Mouse (Mus musculus) Patski (cell line): Measurements from ENCODE around the gene Sfmbt1. TPM values are rescaled to one million over a fixed set of nuclear protein-coding genes. Genes with fewer than 3 reads are reported as not detected.

ENCODE experiments used
- ATAC-seq: fragments of 100-300 bp; one replicate; pipeline ENCODE4 v1.8.0; 2021
- CTCF ChIA-PET: fragments of 350-600 bp; sonication (Branson Sonifier 250); formaldehyde crosslinking; loops from one replicate; lab custom pipeline; 2022; ENCODE audit warnings: inconsistent platforms; lab: Charles Lee
- POLR2A ChIA-PET: fragments of 350-600 bp; sonication (Branson Sonifier 250); formaldehyde crosslinking; loops from one replicate; lab custom pipeline; 2022; ENCODE audit warnings: antibody characterized with exemption, inconsistent platforms; lab: Charles Lee
- DNase-seq: peaks from one replicate; pipeline ENCODE4 v3.0.0-alpha.2; 2011; ENCODE audit warnings: low read depth, low spot score
- H3K27me3 ChIP-seq: fragments of 371-371 bp; one replicate; pipeline ENCODE4 v1.5.1; 2021
- CTCF ChIP-seq: fragments of 100-300 bp; IDR thresholded peaks from one replicate; pipeline ENCODE4 v1.5.1; 2021
- in situ Hi-C: fragments of 300-500 bp; cut with MboI; formaldehyde crosslinking; loops from 3 replicates; pipeline ENCODE4 v1.11.1; 2018; ENCODE audit warnings: low pct_unique_long_range_greater_than_20kb, mixed read lengths
- polyA plus RNA-seq: library from polyadenylated mRNA; unstranded; gene quantifications from one replicate; pipeline ENCODE4 v1.2.3, GENCODE M21; 2021

Sfmbt1 gene
- polyA plus RNA-seq, 1 experiment from 2014 or later, result 14.8 TPM

- no peak for TF ChIP-seq CTCF
- POLR2A ChIA-PET, result no interaction called here
- CTCF ChIA-PET, result no interaction called here
- ATAC-seq (no peak), DNase-seq (no peak)
- in situ Hi-C loops, result loop anchor here (5.0 kb wide), 1 partner anchor 73 kb away; the partner anchor contains the start of gene Itih1
- no peaks in the 10 kb centered on the region for H3K27me3 ChIP-seq
Observed at GRCm38 (mm10) chr14:30869391-30869801, 154.7 kb downstream of the Sfmbt1 start.

DNA sequence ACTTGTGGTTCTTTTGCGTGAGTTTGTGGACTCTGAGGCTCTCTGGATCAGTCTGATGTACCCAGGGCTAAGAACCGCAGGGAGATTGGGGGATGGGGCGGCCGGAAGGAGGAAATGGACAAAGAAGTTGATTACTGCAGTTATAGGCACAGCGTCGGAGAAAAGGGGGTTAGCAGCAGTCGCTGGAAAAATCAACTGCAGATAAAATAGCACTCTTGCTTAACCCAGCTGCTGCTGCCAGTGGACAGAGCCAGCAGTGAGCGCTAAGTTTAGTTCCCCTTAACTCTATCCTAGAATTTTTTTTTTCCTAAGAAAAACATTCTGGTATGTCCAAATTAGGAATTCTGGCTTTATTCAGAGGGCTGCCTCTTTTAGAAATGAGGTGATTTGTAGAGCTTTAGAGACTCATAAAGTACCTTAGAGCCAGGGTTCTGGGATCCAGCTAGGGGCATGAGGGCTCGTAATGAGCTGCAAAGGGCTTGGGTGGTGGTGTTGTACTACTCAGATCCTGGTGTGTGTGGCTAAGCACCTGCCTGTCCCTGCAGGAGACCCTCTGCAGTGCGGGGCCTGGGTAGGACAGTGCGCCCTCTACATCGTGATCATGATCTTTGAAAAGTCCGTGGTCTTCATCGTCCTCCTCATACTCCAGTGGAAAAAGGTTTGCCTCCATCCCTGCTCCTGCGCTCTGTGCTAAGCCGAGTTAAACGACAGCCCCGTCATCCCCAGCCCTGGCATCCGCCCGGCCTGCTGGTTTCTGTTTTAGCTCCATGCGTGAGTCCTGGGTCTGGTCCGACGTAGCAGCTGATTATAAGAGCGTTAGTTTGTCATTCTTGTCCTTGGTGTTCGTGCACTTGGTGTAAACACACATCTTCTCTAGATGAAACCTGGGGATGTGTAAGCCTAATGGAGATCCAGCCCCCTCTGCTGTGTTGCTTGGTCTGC, 155.8 kb downstream of the Sfmbt1 start:
- no peaks in the 10 kb centered on the region for H3K27me3 ChIP-seq
- in situ Hi-C loops, result no loop called here
- ChIA-PET POLR2A (no interaction called here), CTCF (no interaction called here)
- DNase-seq, result no peak
- ATAC-seq, result no peak
- no peak for TF ChIP-seq CTCF

Other genes with a start within 250 kb of the Sfmbt1 start
- 19.6 TPM for gene Dcp1a, start 235.3 kb upstream of the Sfmbt1 start, polyA plus RNA-seq
- 0.05 TPM for gene Cacna1d, start 223.4 kb upstream of the Sfmbt1 start, polyA plus RNA-seq
- gene Tkt, start 166.5 kb upstream of the Sfmbt1 start, polyA plus RNA-seq, result 543 TPM
- 68.7 TPM for gene Prkcd, start 88.6 kb upstream of the Sfmbt1 start, polyA plus RNA-seq
- gene Rft1, start 60.5 kb upstream of the Sfmbt1 start, polyA plus RNA-seq, result 24.4 TPM
- gene Tmem110, start 110.7 kb downstream of the Sfmbt1 start, polyA plus RNA-seq, result 15.0 TPM
- gene Mustn1, start 164.4 kb downstream of the Sfmbt1 start, polyA plus RNA-seq, result 0.46 TPM
- 0.65 TPM for gene Itih4, start 171.6 kb downstream of the Sfmbt1 start, polyA plus RNA-seq
- gene Itih3, start 208.9 kb downstream of the Sfmbt1 start, polyA plus RNA-seq, result 0.42 TPM
- 0.87 TPM for gene Itih1, start 228.4 kb downstream of the Sfmbt1 start, polyA plus RNA-seq
- gene Nek4, start 236.5 kb downstream of the Sfmbt1 start, polyA plus RNA-seq, result 17.9 TPM